Mouse (Mus musculus): ENCODE results near the gene Taf1.

Gene Taf1

DNA sequence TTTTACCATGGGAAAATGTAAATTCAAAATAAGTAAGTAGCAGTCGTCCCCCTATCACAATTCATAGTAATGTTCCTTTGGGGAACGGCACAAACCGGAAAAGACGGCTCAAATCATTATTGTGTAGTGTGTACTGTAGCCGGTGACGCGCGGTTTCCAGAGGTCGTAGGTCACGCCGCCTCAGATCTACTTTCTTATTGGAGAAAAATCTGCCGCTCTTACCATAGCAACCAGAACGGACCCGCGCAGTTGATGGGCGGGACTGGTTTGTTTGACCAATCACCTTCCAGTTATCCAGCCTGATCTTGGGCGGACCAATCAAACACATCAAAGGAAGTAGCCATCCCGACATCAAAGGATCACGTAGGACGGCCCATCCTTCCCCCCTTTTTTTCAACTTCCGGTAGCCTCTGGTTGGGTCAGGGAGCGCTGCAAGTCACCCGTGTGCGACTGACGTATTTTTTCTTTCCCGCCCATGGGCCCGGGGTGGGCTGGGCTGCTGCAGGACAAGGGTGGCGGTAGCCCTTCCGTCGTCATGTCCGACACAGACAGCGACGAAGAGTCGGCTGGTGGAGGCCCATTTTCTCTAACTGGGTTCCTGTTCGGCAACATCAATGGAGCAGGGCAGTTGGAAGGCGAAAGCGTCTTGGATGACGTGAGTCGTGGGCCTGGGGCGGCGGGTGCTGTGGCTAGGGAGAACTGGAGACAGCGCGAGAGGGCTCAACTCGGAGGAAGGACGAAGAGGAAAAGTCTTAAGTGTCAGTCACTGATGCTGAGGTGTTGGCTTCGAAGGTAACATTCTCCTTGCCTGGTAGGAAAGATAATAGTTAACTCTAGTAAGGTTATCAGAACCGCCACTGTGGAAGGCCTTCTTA, at the start of gene Taf1:
Gene Taf1 (plus strand): TSS at position 388 of the 875 bp plus-strand sequence.
- peak; percentile 96 for DNase-seq (ENCODE audit: low read depth, low spot score)

DNA sequence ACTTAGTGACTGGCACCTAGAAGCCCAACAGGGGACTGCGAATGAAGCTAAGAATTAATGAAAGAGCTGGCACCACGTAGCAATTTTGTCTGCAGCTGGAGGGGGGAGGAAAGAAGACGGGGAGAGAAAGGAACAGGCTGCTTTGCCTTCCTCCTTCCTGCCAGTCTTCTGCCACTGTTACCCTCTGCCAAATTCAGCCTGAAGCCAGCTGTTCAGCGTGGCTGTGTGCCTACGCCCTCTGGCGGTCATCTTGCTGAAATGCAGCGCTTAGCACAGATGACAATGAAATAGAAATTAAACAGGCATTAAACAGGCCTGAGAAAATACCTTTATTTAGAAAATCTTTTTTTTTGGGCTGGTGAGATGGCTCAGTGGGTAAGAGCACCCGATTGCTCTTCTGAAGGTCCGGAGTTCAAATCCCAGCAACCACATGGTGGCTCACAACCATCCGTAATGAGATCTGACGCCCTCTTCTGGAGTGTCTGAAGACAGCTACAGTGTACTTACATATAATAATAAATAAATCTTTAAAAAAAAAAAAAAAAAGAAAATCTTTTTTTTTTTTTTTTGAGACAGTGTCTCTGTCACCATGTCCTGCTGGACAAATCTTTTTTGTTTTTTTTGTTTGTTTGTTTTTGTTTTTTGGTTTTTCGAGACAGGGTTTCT, 45.9 kb upstream of the Taf1 start:
- DNase-seq (ENCODE audit: low read depth, low spot score), result peak; percentile 51

DNA sequence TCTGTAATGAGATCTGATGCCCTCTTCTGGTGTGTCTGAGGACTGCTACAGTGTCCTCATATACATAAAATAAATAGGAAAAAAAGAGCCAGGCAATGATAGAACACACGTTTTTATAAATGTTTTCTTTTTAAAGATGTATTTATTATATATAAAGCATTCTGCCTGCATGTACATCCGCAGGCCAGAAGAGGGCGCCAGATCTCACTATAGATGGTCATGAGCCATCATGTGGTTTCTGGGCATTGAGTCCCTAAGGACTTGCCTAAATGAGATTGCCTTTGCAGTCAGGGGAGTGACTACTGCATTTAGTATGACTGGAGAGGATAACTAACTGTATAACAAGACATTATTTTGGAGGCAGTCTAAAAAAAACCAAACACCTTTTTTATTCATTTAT, 27.9 kb upstream of the Taf1 start:
- DNase-seq (ENCODE audit: low read depth, low spot score), result peak; percentile 16

DNA sequence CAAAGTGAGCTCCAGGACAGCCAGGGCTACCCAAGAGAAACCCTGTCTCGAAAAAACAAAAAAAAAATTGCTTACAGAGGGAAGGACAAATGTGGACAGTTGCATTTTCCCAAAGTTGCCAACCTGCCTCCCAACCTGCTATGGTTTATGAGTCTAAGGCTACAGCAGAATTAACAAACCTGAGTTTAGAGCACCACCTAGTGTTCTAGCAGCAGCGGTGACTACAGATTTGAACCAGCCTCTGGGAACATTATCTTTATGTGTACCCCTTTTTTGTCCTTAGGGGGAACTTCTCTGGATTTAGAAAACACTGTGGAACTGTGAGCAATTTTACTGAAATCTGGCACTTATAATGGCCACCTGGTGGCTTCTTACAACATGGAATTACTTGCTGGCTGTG, 16.8 kb upstream of the Taf1 start:
- peak; percentile 7 for DNase-seq (ENCODE audit: low read depth, low spot score)

DNA sequence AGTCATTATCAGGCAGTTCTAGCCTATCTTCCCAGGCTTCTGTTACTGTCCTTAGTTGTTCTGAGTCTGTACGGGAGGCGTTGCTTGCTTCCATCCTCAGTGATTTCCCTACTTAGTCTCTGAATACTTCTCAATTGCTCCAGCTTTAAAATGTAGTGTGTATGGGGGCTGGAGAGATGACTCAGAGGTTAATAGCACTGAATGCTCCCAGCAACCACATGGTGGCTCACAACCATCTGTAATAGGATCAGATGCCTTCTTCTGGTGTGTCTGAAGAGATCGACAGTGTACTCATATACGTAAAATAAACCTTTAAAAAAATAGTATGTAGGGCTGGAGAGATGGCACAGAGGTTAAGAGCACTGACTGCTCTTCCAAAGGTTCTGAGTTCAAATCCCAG, 14.5 kb upstream of the Taf1 start:
- DNase-seq (ENCODE audit: low read depth, low spot score), result no peak

DNA sequence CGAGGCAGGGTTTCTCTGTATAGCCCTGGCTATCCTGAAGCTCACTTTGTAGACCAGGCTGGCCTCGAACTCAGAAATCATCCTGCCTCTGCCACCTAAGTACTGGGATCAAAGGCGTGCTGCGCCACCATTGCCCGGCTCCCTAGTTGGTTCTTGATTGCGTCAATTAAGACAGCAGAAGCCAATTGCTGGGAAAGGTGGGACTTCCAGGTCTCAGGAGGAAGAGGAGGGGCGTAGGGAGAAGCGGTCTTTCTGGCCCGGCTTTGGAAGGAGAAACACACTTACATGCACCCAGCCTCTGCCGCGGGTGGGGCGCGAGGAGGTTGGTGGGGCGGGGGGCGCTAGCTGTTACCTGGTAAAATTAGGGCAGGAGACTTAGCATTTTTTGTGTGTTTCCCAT, 10.5 kb upstream of the Taf1 start:
- DNase-seq (ENCODE audit: low read depth, low spot score), result no peak

DNA sequence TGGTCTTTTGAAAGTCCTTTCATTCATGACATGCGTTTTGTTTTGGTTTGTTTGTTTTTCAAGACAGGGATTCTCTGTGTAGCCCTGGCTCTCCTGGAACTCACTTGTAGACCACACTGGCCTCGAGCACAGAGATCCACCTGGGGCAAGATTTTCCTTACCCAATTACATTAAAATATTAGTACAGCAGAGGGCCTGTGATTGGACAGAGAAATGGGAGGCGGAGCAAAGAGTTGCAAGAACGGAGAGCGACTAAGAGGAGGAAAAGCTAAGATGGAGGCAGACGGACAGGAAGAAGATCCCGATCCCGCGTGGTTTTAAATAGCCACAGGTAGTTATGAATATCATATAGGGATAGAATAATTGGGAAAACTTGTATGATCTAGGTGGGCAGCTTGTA, 5.2 kb upstream of the Taf1 start:
- DNase-seq (ENCODE audit: low read depth, low spot score), result no peak

DNA sequence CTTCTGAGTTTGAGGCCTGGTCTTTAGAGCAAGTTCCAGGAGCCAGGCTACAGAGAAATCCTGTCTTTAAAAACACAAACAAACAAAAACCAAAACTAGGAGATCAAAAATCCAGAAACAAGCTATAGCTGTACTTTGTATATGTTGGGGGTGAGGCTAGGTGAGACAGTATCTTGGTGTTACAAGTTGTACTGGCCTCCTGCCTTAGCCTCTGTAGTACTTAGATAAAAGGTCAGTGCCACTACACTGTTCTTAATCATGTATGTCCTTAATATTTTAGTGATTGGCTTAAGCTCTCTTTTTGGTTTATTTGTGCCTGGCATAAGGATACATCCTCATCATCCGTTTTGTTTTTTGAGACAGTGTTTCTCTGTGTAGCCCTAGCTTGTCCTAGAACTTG, 52.9 kb downstream of the Taf1 start:
- no peak for DNase-seq (ENCODE audit: low read depth, low spot score)

DNA sequence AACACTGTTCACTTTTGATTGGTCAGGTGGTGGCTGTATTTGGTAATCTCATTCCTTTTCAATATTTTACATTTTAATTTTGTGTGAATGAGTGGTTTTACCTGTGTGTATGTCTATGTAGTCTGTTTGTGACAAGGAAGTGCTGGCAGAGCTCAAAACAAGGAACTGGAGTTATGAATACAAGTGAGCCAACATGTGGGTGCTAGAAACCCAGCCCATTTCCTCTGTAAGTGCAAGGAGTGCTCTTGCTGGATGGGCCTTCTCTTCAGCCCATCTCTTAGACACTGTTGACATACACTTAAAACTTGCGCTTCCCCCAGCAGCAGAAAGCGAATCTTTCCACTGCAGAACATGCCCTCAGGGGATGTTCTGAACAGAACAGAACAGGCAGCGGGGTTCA, 83.6 kb downstream of the Taf1 start:
- DNase-seq (ENCODE audit: low read depth, low spot score), result no peak

DNA sequence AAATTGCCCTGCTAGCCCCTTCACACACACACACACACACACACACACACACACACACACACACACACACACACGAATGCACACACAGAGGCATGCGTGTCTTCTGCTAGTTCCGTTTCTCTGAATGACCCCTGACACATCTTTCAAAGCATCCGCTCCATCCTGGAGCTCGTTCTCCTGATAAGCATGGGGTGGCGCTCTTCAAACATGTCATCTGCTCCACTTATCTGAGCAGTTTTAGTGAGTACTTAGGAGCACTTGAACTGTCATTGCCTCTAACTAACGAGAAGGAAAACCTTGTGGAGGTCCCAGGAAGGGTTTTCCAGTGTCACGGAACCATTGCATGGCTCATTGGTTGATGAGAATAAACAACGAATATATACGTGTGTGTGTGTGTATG, 85.4 kb downstream of the Taf1 start:
- no peak for DNase-seq (ENCODE audit: low read depth, low spot score)

DNA sequence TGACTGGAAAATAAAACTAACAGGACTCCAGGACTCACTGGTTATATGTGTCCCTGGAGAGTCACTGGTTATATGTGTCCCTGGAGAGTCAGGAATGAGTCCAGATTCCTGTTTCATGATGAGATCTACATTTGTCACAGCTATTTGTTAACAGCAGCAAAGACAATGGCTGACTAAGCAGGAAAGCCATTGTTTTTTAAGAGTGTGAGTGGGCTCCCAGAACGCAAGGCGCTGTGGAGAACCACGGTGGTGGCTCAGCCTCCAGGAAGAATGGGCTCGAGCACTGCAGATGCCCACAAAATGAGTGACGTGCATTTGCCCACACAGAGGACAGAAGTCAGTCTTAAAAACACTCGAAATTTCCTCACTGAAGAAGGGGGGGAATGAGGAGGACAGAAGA, 87.8 kb downstream of the Taf1 start:
- peak; percentile 2 for DNase-seq (ENCODE audit: low read depth, low spot score)

DNA sequence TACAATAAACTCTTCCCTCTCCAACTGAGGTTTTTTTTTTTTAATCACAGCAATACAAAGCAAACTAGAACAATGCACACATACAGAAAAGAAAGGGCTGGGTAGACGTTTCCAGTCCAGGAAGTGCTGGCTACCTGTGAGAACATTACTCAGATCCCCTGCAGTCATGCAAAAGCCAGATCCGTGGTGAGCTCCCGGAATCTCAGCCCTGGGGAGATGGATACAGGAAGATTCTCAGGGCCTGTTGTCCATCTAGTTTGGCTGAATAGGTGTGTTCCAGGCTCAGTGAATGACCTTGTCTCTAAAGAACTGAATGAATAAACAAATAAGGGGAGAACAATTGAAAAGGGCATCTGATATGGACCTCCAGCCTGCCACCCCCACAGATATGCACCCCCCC, 90.0 kb downstream of the Taf1 start:
- DNase-seq (ENCODE audit: low read depth, low spot score), result no peak

DNA sequence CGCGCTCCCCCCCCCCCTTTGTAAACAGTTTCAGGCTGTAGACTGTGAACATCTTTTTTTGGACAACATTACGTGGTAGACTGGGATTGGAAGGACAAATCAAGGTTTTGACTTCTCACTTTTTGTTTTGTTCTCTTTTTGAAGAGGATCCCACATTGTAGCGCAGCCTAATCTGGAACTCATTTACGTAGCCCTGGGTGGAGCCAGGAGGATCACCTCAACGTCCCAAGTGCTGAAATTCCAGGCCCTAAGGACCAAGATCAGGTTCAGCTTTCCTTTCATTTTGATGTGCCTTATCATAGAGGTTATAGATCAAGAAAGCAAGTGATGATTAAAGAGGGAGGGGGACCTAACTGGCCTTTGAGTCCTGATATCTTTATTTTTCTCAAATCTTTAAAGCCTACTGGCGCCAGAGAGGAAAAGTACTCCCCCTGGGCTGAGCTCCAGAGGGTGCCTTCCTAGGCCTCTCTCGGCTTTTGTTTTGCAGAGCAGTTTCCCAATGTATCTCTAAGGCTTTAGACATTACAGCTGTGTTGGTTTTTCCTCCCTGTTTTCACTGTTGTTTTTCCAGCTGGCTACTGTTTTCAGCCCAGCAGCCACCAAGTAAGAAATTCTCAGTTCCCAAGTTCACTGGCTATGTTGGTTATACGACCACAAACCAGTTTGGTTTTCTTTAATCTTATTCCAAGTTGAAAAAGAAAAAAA, 104.4 kb downstream of the Taf1 start:
- DNase-seq (ENCODE audit: low read depth, low spot score), result no peak

DNA sequence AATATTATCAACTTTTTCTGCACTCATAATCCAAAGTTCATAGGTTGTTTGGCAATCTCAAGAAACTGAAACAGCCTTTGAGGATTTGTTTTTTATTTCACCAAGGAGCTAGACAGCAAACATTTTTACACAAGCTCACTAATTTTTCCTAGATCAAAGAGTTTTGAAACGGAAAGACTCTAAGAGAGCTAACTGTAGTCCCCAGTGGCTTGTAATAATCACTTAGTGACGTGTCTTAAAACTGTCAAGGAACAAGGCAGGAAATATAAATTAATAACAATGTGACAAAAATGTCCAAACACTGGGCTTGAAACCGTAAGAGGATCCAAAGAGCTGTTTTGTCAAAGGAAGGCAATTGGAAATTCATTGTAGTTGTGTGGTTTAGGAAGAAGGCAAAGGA, 106.3 kb downstream of the Taf1 start:
- no peak for DNase-seq (ENCODE audit: low read depth, low spot score)

DNA sequence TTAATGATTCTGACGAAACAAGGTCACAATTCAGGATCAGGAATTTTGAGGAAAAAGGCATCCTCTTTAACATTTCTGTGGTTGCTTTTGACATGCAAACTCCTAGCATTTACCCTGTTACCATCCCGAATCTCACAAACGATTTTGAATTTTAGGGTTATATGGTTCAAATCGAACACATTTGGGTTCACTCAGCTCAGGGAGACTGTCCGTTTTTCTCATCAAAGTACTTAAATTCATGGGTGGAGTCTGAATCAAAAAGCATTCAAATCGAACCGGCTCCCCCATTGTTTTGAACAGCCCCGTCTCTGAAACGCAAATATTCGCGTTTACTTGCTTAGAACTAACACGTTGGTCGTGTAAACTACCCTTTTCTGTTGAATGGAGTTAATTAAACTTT, 106.8 kb downstream of the Taf1 start:
- DNase-seq (ENCODE audit: low read depth, low spot score), result no peak

DNA sequence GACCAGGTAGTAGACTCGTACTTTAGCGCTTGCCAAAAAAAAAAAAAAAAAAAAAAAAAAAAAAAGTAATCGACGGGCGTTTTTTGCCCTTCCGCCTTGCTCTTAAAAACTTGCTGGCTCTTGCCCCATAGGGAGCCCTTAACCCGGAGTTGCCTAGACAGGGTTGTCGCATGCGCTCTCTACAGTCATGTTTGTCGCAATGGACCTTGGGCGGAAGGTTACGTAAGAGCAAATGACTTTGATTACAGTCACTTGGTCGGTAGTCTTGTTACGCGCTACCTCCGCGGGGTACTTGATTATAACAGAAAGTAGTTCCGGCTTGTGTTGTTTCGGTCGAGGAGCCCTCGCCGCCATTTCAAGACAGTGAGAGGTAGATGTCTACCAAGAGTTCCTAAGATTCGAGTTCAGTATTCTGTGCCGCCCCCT, 107.2 kb downstream of the Taf1 start, which contains the start of gene Ogt:
Gene Ogt (plus strand): TSS at position 320 of the 426 bp plus-strand sequence.
- peak; percentile 94 for DNase-seq (ENCODE audit: low read depth, low spot score)

DNA sequence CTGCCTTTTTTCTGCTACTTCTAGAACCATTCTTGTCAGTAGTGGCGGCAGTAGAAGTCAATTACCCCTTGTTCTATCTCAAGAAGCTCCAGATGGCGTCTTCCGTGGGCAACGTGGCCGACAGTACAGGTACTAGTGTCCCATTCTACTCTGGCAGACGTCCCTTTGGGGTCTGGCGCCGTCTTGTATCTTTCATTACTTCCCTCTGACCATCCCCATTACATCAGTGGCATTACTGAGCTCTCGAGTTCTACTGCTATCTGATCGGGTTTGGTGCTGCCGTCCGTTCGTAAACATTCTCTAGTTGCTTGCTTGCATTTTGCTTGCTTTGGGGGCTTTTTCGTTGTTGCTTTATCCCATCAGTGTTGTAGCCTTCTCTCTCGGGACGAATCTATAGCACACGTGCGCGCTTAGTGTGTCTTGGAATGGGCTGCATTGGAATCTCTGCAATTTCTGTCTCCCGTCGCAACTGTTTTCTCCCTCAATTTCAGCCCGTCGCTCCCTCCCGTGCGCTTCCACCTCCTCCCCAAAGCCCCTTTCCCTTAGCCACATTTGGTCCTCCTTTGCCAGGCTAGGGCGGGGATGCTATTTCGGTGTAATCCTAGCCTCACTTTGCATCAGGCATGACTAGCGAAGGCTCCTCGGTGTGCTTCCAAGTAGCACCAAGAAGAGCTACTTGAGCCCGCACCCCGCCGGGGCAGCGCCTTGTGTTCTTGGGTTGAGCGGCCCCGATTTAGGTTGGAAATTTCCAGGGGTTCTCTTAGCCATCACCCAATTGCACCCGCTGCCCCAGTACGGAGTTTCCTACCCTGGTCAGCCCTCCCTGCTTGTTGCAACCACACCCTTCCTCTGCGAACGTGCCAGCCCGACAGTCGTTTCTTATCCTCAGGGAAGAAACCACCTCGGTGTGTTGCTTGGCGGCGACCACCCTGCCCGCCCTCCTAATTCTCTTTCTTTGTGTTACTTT, 107.9 kb downstream of the Taf1 start:
- DNase-seq (ENCODE audit: low read depth, low spot score), result no peak

DNA sequence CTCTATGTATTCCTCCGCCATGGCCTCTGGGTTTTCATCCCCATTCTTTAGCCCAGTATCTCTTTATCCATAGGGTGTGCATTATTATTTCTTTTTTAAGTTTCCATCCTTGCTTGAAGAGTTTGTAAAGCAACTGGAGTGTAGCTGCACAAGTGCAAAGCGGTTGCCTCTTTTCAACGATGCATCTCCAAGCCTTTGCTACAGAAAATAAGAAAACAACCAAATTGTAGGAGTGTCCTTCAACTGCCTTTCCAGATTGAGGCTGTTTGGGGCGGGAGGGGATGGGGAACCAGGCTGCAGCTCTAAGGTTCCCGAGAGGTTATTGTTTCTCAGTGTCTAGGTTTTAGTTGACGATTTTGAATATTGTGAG, 108.6 kb downstream of the Taf1 start:
- DNase-seq (ENCODE audit: low read depth, low spot score), result no peak

DNA sequence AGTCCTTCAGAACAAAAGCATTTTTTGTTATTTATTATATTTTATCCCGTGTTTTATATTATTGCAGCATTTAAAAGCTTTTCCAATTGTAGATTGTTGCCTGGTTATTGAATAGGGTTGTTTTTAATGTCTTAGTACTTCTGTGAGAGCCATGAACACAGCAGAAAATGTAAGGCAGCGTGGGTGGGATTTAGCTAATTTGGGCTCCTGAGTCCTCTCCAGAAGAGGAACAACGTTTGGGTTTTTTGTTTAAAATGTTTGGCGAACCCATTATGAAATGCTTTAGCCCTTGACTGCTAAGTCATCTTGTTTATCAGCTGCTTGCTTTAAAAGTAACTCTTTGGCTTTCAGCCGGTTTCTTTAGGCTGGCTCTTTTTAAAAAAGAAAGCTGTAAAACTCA, 109.6 kb downstream of the Taf1 start:
- DNase-seq (ENCODE audit: low read depth, low spot score), result no peak

DNA sequence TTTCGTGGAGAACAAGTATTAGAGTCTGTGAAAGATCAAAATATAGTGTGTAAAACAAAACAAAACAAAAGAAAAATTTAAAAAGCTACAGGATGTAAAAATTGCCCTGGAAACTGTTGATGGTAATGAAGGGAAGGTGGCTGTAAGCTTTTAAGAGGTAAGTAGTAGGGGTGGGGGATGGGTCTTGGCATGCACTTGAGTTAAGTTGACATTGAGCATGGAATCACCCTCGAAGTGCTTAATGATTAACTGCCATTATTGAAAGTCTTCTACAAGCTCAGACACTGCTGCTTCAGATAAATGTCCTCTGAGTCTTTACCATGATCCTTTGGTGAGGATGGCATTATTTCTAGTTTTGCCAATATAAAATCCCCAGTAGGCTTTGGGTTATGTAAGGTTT, 112.8 kb downstream of the Taf1 start:
- no peak for DNase-seq (ENCODE audit: low read depth, low spot score)

DNA sequence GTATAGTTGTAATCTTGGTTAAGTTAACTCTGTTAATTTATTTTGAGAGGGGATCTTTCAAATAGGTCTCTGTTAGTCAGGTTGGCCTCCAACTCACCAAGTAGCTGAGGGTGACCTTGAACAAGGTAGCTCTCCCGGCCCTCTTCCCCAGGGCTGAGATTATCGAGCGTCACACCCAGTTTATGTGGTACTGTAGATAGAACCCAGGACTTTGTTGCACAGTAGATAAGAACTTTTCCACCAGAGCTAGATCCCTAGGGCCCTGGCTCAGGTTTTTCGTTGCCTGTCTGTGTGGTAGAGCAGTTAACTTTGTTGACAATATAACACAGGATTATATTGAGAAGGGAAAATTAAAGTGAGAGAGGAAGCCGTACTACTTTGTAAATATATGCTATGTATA, 114.1 kb downstream of the Taf1 start:
- no peak for DNase-seq (ENCODE audit: low read depth, low spot score)

Measured in mesoderm, embryonic 11.5 days (tissue).